Mouse (Mus musculus): Measurements from ENCODE around the gene Rhox13. TPM values are rescaled to one million over a fixed set of nuclear protein-coding genes. Genes with fewer than 3 reads are reported as not detected.

The Rhox13 gene
- not detected in 2 replicates for polyA plus RNA-seq (2012; ENCODE audit: insufficient read depth, low replicate concordance)

DNA sequence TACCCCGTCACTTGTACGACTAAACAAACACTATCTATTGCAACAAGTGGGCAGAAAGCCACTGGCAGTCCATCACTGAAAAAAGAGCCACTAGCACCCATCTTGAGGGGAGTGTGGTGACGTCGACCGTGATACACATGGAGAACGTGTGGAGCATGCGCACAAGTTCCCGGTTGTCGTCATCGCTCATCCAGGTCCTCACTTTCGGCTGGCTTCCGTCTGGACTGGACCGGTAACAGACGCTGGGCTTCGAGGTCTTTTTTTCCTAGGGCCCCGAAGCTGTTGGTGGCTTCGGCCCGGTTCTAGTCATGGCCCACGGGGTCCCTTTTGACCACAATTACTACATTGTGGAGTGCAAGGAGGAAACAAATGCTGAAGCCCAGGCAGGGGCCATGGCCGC is at the start of gene Rhox13:
Rhox13 (plus strand) TSS at position 238 of the 400 bp plus-strand sequence.
- Histone ChIP-seq H3K4me3 (replicated peaks) (no peak within 1 kb of the TSS), H3K27me3 (replicated peaks) (peaks cover 3% of the 10 kb centered on the region), H3K36me3 (replicated peaks; ENCODE audit: low read length) (no peaks in the 10 kb centered on the region), H3K9me3 (peaks cover 24% of the 10 kb centered on the region), H3K4me1 (no peaks in the 10 kb centered on the region)
- TF ChIP-seq GATA1 (IDR thresholded peaks at IDR 0.05; ENCODE audit: borderline replicate concordance, low read length) (no peak), FLI1 (IDR thresholded peaks at IDR 0.05; ENCODE audit: low read length) (no peak)

DNA sequence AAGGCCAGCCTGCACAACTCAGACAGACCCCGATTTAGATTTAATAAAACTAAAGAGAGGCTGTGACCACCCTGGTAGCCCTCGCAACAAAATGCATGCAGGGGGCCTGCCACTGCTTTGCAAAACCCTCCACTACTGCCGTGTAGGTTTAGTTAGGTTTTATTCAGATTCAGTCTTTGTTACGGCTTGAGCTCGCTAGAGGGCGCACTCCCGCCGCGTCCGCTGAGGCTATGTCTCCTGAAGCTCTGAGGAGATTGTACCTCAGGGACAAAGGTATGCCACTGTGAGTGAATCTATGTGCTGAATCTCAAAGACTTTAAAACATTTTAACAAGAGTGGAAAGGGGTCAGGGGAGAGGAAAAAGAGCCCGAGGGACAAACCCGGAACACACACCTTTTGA is 36.8 kb upstream of the Rhox13 start:
- H3K4me3 ChIP-seq (replicated peaks), result no peak overlapping the region

DNA sequence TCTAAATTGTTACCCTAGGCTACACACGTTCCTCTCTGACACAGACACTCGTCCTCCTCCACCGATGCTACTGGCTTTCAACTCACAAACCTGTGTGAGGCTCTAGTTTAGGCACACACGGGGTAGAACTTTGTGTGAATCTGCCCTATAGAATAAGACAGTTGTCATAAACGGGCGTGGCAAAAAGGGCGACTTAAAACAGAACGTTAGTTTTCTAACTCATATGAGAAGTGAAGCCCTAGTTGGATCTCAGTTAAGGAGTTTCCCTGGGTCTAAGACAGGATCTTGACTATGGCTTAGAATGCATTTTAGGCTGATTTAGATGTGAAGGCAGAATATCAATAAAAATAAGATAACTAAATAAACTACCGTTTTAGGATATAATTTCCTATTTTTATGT is 36.0 kb upstream of the Rhox13 start, which contains the start of gene Rhox11:
Rhox11 (minus strand) TSS at position 101 of the 400 bp plus-strand sequence.
- Histone ChIP-seq H3K4me1 (no peaks in the 10 kb centered on the region), H3K9me3 (no peaks in the 10 kb centered on the region), H3K36me3 (replicated peaks; ENCODE audit: low read length) (no peaks in the 10 kb centered on the region), H3K4me3 (replicated peaks) (no peak within 1 kb of the TSS), H3K27me3 (replicated peaks) (peaks cover 8% of the 10 kb centered on the region)
- TF ChIP-seq GATA1 (IDR thresholded peaks at IDR 0.05; ENCODE audit: borderline replicate concordance, low read length), result no peak
- no peak for TF ChIP-seq FLI1 (IDR thresholded peaks at IDR 0.05; ENCODE audit: low read length)

More for the DNA sequence above, 36.8 kb upstream of the Rhox13 start:
- no peaks in the 10 kb centered on the region for H3K4me1 ChIP-seq
- H3K36me3 ChIP-seq (replicated peaks; ENCODE audit: low read length), result no peaks in the 10 kb centered on the region
- H3K27me3 ChIP-seq (replicated peaks), result peaks cover 11% of the 10 kb centered on the region
- TF ChIP-seq FLI1 (IDR thresholded peaks at IDR 0.05; ENCODE audit: low read length) (no peak), GATA1 (IDR thresholded peaks at IDR 0.05; ENCODE audit: borderline replicate concordance, low read length) (no peak)
- H3K9me3 ChIP-seq, result no peaks in the 10 kb centered on the region

DNA sequence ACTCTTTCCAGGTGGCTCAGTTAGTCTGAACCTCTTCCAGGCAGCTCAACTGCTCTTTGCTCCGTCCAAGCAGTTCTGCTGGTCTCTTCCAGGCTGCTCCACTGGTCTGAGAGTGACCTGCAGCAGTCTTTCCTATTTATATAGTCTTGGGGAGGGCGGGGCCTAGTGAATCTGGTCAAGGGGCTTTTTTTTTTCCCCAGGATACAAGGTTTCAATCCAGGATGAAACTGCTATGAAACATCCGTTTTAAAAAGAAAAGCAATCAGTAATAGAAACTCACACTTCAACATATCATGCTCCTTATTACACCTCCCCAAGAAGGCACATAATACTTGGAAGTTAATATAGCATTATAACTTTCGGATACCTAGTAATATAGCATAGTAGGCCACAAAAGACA is 10.2 kb upstream of the Rhox13 start, which contains the start of gene Rhox12:
Rhox12 (minus strand) TSS at position 101 of the 400 bp plus-strand sequence.
- Histone ChIP-seq H3K36me3 (replicated peaks; ENCODE audit: low read length) (no peaks in the 10 kb centered on the region), H3K9me3 (no peaks in the 10 kb centered on the region), H3K4me1 (no peaks in the 10 kb centered on the region), H3K4me3 (replicated peaks) (no peak within 1 kb of the TSS), H3K27me3 (replicated peaks) (peaks cover 18% of the 10 kb centered on the region)
- no peak for TF ChIP-seq FLI1 (IDR thresholded peaks at IDR 0.05; ENCODE audit: low read length)
- no peak for TF ChIP-seq GATA1 (IDR thresholded peaks at IDR 0.05; ENCODE audit: borderline replicate concordance, low read length)

DNA sequence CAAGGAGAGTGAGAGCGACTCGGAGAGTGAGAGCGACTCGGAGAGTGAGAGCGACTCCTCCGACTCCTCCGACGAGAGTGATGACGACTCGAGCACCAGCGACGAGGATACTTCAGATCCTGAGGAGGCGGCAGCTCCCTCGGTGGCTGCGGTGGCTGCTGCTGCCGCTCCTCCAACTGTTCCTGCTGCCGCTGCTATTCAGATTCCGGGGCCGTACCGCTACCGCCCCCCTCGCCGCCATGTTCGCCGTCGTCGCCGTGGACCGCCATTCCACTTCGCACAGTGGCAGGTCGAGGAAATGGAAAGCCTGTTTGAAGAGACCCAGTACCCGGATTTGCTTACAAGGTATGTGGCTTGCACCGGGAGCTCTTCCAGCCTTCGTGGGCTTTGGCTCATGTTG is 459 bp downstream of the Rhox13 start:
- Histone ChIP-seq H3K27me3 (replicated peaks) (peaks cover 3% of the 10 kb centered on the region), H3K9me3 (peaks cover 24% of the 10 kb centered on the region), H3K4me1 (no peaks in the 10 kb centered on the region), H3K4me3 (replicated peaks) (no peak overlapping the region), H3K36me3 (replicated peaks; ENCODE audit: low read length) (no peaks in the 10 kb centered on the region)
- TF ChIP-seq FLI1 (IDR thresholded peaks at IDR 0.05; ENCODE audit: low read length), result no peak
- TF ChIP-seq GATA1 (IDR thresholded peaks at IDR 0.05; ENCODE audit: borderline replicate concordance, low read length), result no peak

DNA sequence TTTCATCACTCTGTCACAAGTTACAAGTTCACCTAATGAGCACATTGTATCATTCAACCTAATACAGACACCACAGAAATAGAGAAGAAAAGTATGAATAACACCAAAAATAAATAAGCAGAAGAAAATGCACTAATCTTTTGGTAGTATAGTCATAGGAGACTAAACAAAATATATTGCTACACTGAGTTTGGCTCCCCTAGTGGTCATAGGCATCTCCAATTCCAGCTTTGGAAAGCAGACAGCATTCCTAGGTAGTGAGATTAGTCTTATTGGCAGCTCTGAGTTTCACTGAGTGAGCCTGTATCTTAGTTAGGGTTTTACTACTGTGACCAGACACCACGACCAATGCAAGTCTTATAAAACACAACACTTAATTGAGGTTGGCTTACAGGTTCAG is 38.1 kb downstream of the Rhox13 start:
- TF ChIP-seq GATA1 (IDR thresholded peaks at IDR 0.05; ENCODE audit: borderline replicate concordance, low read length) (no peak), FLI1 (IDR thresholded peaks at IDR 0.05; ENCODE audit: low read length) (no peak)
- no peaks in the 10 kb centered on the region for H3K9me3 ChIP-seq

DNA sequence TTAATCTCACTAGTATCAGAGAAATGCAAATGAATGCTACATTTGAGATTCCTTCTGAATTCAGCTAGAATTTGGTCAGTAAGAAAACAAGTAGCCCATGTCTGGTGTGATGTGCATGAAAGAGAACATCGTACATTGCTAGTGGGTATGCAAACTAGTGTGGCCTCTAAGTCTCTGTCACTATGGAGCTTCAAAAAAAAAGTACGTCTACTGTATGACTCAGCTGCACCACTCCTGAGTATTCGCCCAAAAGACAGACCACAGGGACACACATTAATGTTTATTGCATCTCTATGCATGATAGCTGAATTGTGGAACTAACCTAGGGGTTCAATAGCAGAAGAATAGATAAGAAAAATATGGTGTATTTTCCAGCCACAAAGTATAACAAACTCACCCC is 44.3 kb downstream of the Rhox13 start:
- H3K4me1 ChIP-seq, result no peaks in the 10 kb centered on the region

More for the DNA sequence above, 38.1 kb downstream of the Rhox13 start:
- H3K4me1 ChIP-seq, result no peaks in the 10 kb centered on the region
- H3K36me3 ChIP-seq (replicated peaks; ENCODE audit: low read length), result no peaks in the 10 kb centered on the region
- H3K4me3 ChIP-seq (replicated peaks), result no peak overlapping the region
- H3K27me3 ChIP-seq (replicated peaks), result peaks cover 2% of the 10 kb centered on the region

DNA sequence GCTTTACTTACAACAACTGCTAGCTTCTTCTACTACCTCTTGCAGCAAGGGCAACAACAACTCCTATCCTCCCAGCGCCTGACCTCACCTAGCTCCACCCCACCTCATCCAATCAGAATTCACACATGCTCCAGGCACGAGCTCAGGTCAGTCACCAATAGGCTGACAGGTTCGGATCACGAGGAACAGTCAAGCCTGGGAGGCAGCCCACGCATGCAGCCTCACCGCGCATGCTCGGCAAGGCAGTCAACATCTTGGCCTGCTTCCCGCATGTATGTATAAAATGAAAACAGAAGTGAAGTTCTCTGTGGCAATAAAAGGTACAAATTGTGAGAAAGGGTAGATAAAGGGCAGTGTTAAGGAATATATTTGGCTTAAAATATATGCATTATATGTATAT is 45.0 kb downstream of the Rhox13 start:
- Histone ChIP-seq H3K27me3 (replicated peaks) (peaks cover 11% of the 10 kb centered on the region), H3K9me3 (no peaks in the 10 kb centered on the region), H3K4me1 (no peaks in the 10 kb centered on the region), H3K36me3 (replicated peaks; ENCODE audit: low read length) (no peaks in the 10 kb centered on the region), H3K4me3 (replicated peaks) (no peak overlapping the region)
- TF ChIP-seq GATA1 (IDR thresholded peaks at IDR 0.05; ENCODE audit: borderline replicate concordance, low read length) (no peak), FLI1 (IDR thresholded peaks at IDR 0.05; ENCODE audit: low read length) (no peak)

More for the DNA sequence above, 44.3 kb downstream of the Rhox13 start:
- Histone ChIP-seq H3K9me3 (no peaks in the 10 kb centered on the region), H3K27me3 (replicated peaks) (peaks cover 8% of the 10 kb centered on the region), H3K36me3 (replicated peaks; ENCODE audit: low read length) (no peaks in the 10 kb centered on the region), H3K4me3 (replicated peaks) (no peak overlapping the region)
- no peak for TF ChIP-seq FLI1 (IDR thresholded peaks at IDR 0.05; ENCODE audit: low read length)
- TF ChIP-seq GATA1 (IDR thresholded peaks at IDR 0.05; ENCODE audit: borderline replicate concordance, low read length), result no peak

DNA sequence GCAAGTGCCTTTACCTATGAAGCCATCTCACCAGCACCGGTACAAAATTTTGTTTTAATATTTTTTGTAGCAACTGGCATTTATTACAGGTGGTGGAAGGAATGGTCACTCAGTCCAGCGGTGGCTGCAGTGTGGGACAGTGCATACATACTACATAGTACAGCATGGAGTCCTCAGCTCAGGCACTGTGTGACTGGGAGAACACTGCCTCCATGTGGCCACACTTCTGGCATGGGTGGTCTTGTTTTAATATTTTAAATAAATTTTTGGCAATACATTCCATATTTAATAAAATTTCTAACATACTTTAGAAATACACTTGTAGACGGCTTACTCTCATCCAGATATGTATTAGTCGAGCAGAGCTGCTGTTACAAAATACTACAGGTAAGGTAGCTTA is 45.6 kb downstream of the Rhox13 start:
- Histone ChIP-seq H3K36me3 (replicated peaks; ENCODE audit: low read length) (no peaks in the 10 kb centered on the region), H3K4me1 (no peaks in the 10 kb centered on the region), H3K27me3 (replicated peaks) (peaks cover 13% of the 10 kb centered on the region), H3K9me3 (no peaks in the 10 kb centered on the region), H3K4me3 (replicated peaks) (no peak overlapping the region)
- TF ChIP-seq GATA1 (IDR thresholded peaks at IDR 0.05; ENCODE audit: borderline replicate concordance, low read length) (no peak), FLI1 (IDR thresholded peaks at IDR 0.05; ENCODE audit: low read length) (no peak)

Other genes with a start within 250 kb of the Rhox13 start
- gene Rhox8, start 242.3 kb upstream of the Rhox13 start, polyA plus RNA-seq (2012; ENCODE audit: insufficient read depth, low replicate concordance), result not detected in 2 replicates
- not detected in 2 replicates for gene Rhox7b, start 224.0 kb upstream of the Rhox13 start, polyA plus RNA-seq (2012; ENCODE audit: insufficient read depth, low replicate concordance)
- not detected in 2 replicates for gene Rhox9, start 219.4 kb upstream of the Rhox13 start, polyA plus RNA-seq (2012; ENCODE audit: insufficient read depth, low replicate concordance)
- gene Btg1-ps1, start 102.4 kb upstream of the Rhox13 start, polyA plus RNA-seq (2012; ENCODE audit: insufficient read depth, low replicate concordance), result not detected in 2 replicates
- gene Btg1-ps2, start 78.1 kb upstream of the Rhox13 start, polyA plus RNA-seq (2012; ENCODE audit: insufficient read depth, low replicate concordance), result not detected in 2 replicates
- not detected in 2 replicates for gene Rhox10, start 54.7 kb upstream of the Rhox13 start, polyA plus RNA-seq (2012; ENCODE audit: insufficient read depth, low replicate concordance)
- gene Rhox11, start 36.1 kb upstream of the Rhox13 start, polyA plus RNA-seq (2012; ENCODE audit: insufficient read depth, low replicate concordance), result not detected in 2 replicates
- not detected in 2 replicates for gene Rhox12, start 10.3 kb upstream of the Rhox13 start, polyA plus RNA-seq (2012; ENCODE audit: insufficient read depth, low replicate concordance)
- gene Zbtb33, start 68.6 kb downstream of the Rhox13 start, polyA plus RNA-seq (2012; ENCODE audit: insufficient read depth, low replicate concordance), result 0.15 and 1.9 TPM in 2 replicates
- not detected in 2 replicates for gene Tmem255a, start 131.2 kb downstream of the Rhox13 start, polyA plus RNA-seq (2012; ENCODE audit: insufficient read depth, low replicate concordance)
- 0.06 TPM in 1 of 2 replicates, not detected in the other for gene Atp1b4, start 195.0 kb downstream of the Rhox13 start, polyA plus RNA-seq (2012; ENCODE audit: insufficient read depth, low replicate concordance)